Mouse (Mus musculus) forebrain, embryonic 14.5 days (tissue): ENCODE measurements around the gene Tbc1d22a. TPM values are rescaled to one million over a fixed set of nuclear protein-coding genes. Genes with fewer than 3 reads are reported as not detected.

Source experiments
- ATAC-seq: fragments of 200-750 bp; cut with Nextera tagmentation; 2 replicates; pipeline ENCODE4 v1.8.0; 2017; ENCODE audit warnings: mild to moderate bottlenecking, moderate library complexity
- DNase-seq: peaks from one replicate; pipeline ENCODE4 v3.0.0-alpha.2; 2015; ENCODE audit warnings: low spot score
- H3K27ac ChIP-seq: fragments of 300-500 bp; sonication (generic); 2 replicates; pipeline ENCODE4 v1.5.1; 2014; ENCODE audit warnings: low read depth, mild to moderate bottlenecking, control low read depth, low read length, moderate library complexity
- H3K27me3 ChIP-seq: fragments of 300-500 bp; sonication (generic); replicated peaks from 2 replicates; pipeline ENCODE4 v1.6.1; 2014; ENCODE audit warnings: low read length, control low read depth, mixed read lengths; ENCODE audit not compliant: control insufficient read depth, insufficient read depth
- H3K36me3 ChIP-seq: fragments of 300-500 bp; sonication (generic); 2 replicates; pipeline ENCODE4 v1.6.1; 2014; ENCODE audit warnings: low read length, control low read depth; ENCODE audit not compliant: control insufficient read depth, insufficient read depth
- H3K4me1 ChIP-seq: fragments of 300-500 bp; sonication (generic); 2 replicates; pipeline ENCODE4 v1.6.1; 2014; ENCODE audit warnings: antibody characterized with exemption, low read length, control low read depth; ENCODE audit not compliant: control insufficient read depth, insufficient read depth
- H3K4me2 ChIP-seq: fragments of 300-500 bp; sonication (generic); 2 replicates; pipeline ENCODE4 v1.6.1; 2014; ENCODE audit warnings: mild to moderate bottlenecking, control low read depth, low read length
- H3K4me3 ChIP-seq: fragments of 300-500 bp; sonication (generic); 2 replicates; pipeline ENCODE4 v1.5.1; 2014; ENCODE audit warnings: low read depth, low read length, control low read depth
- H3K9ac ChIP-seq: fragments of 300-500 bp; sonication (generic); 2 replicates; pipeline ENCODE4 v1.6.1; 2014; ENCODE audit warnings: mild to moderate bottlenecking, low read length, control low read depth, moderate library complexity
- H3K9me3 ChIP-seq: fragments of 300-500 bp; sonication (generic); replicated peaks from 2 replicates; pipeline ENCODE4 v1.6.1; 2016; ENCODE audit warnings: low read length, control low read depth, mixed read lengths; ENCODE audit not compliant: control insufficient read depth
- WGBS: fragments of 180-500 bp; shearing (Covaris S2); extraction: QIAGEN DNeasy Blood & Tissue Kit; methylation state at CpG from one replicate; pipeline ENCODE4 v1.1.7; 2014; 5-methylcytosine and 5-hydroxymethylcytosine counted together
- polyA plus RNA-seq: library from polyadenylated mRNA; unstranded; fragments of >200 nt; fragmentation: Nextera tagmentation; extraction: Ambion mirVana; gene quantifications from 2 replicates; pipeline ENCODE4 v1.2.1, GENCODE M21; 2014

Gene Tbc1d22a
- polyA plus RNA-seq, 1 experiment from 2014 or later: 8.0 TPM

GRCm38 (mm10) chr15:86429766-86430335 lies 215.6 kb downstream of the Tbc1d22a start:
- peaks cover 13% of the 10 kb centered on the region for H3K4me1 ChIP-seq
- H3K27me3 ChIP-seq: no peaks in the 10 kb centered on the region
- no peak overlapping the region for H3K4me3 ChIP-seq
- 59% methylated on average over 8 of the region's 8 CpGs for WGBS
- ATAC-seq (no peak), DNase-seq (no peak)
- no peak overlapping the region for H3K4me2 ChIP-seq
- no peak overlapping the region for H3K27ac ChIP-seq
- H3K36me3 ChIP-seq: no peaks in the 10 kb centered on the region
- no peaks in the 10 kb centered on the region for H3K9me3 ChIP-seq
- no peak overlapping the region for H3K9ac ChIP-seq

GRCm38 (mm10) chr15:86431539-86432080 lies 217.4 kb downstream of the Tbc1d22a start:
- no peak for ATAC-seq
- no peaks in the 10 kb centered on the region for H3K27me3 ChIP-seq
- DNase-seq: no peak
- H3K4me1 ChIP-seq: peaks cover 13% of the 10 kb centered on the region
- H3K4me2 ChIP-seq: no peak overlapping the region
- no peak overlapping the region for H3K9ac ChIP-seq
- H3K4me3 ChIP-seq: no peak overlapping the region
- H3K9me3 ChIP-seq: no peaks in the 10 kb centered on the region
- 53% methylated on average over 11 of the region's 11 CpGs for WGBS
- no peak overlapping the region for H3K27ac ChIP-seq
- no peaks in the 10 kb centered on the region for H3K36me3 ChIP-seq

- Histone ChIP-seq H3K4me1 (peaks cover 13% of the 10 kb centered on the region), H3K27me3 (no peaks in the 10 kb centered on the region), H3K4me3 (no peak overlapping the region), H3K36me3 (no peaks in the 10 kb centered on the region), H3K9ac (no peak overlapping the region), H3K9me3 (no peaks in the 10 kb centered on the region), H3K27ac (no peak overlapping the region), H3K4me2 (no peak overlapping the region)
- DNase-seq (no peak), ATAC-seq (no peak)
These were observed 218.5 kb downstream of the Tbc1d22a start for GRCm38 (mm10) chr15:86432791-86433190.

GRCm38 (mm10) chr15:86433378-86433777 lies 219.1 kb downstream of the Tbc1d22a start:
- no peak for DNase-seq
- no peak for ATAC-seq

GRCm38 (mm10) chr15:86434241-86434640 lies 220.0 kb downstream of the Tbc1d22a start:
- H3K4me3 ChIP-seq: no peak overlapping the region
- no peak overlapping the region for H3K27ac ChIP-seq
- no peaks in the 10 kb centered on the region for H3K36me3 ChIP-seq
- peaks cover 5% of the 10 kb centered on the region; the same call in 1 of the 2 replicates for H3K4me1 ChIP-seq
- no peak for DNase-seq
- no peaks in the 10 kb centered on the region for H3K9me3 ChIP-seq
- WGBS: 92% methylated on average over 3 of the region's 3 CpGs
- H3K27me3 ChIP-seq: no peaks in the 10 kb centered on the region
- no peak overlapping the region for H3K4me2 ChIP-seq
- ATAC-seq: no peak
- no peak overlapping the region for H3K9ac ChIP-seq

More at GRCm38 (mm10) chr15:86433378-86433777, 219.1 kb downstream of the Tbc1d22a start:
- peaks cover 10% of the 10 kb centered on the region for H3K4me1 ChIP-seq
- no peak overlapping the region for H3K27ac ChIP-seq
- H3K9ac ChIP-seq: no peak overlapping the region
- H3K27me3 ChIP-seq: no peaks in the 10 kb centered on the region
- H3K36me3 ChIP-seq: no peaks in the 10 kb centered on the region
- WGBS: 76% methylated on average over 8 of the region's 8 CpGs
- no peaks in the 10 kb centered on the region for H3K9me3 ChIP-seq
- no peak overlapping the region for H3K4me2 ChIP-seq
- H3K4me3 ChIP-seq: no peak overlapping the region

- DNase-seq (no peak), ATAC-seq (no peak)
- no peak overlapping the region for H3K4me3 ChIP-seq
- no peaks in the 10 kb centered on the region for H3K9me3 ChIP-seq
- H3K4me1 ChIP-seq: peaks cover 5% of the 10 kb centered on the region; the same call in 1 of the 2 replicates
- 98% methylated on average over 2 of the region's 2 CpGs for WGBS
- no peak overlapping the region for H3K9ac ChIP-seq
- no peak overlapping the region for H3K4me2 ChIP-seq
- H3K27ac ChIP-seq: no peak overlapping the region
- H3K36me3 ChIP-seq: no peaks in the 10 kb centered on the region
- H3K27me3 ChIP-seq: no peaks in the 10 kb centered on the region
These were observed 223.1 kb downstream of the Tbc1d22a start for GRCm38 (mm10) chr15:86437346-86437745.

- no peak overlapping the region for H3K27ac ChIP-seq
- H3K36me3 ChIP-seq: no peaks in the 10 kb centered on the region
- no peaks in the 10 kb centered on the region for H3K27me3 ChIP-seq
- no peak for DNase-seq
- no peaks in the 10 kb centered on the region for H3K9me3 ChIP-seq
- no peak for ATAC-seq
- no peak overlapping the region for H3K9ac ChIP-seq
- WGBS: 94% methylated on average over 15 of the region's 15 CpGs
- no peak overlapping the region for H3K4me3 ChIP-seq
- no peaks in the 10 kb centered on the region for H3K4me1 ChIP-seq
- H3K4me2 ChIP-seq: no peak overlapping the region
These were observed 224.9 kb downstream of the Tbc1d22a start for GRCm38 (mm10) chr15:86439015-86439796.

- WGBS: 88% methylated on average over 2 of the region's 2 CpGs
- H3K4me3 ChIP-seq: no peak overlapping the region
These were observed 230.0 kb downstream of the Tbc1d22a start for GRCm38 (mm10) chr15:86444271-86444670.

GRCm38 (mm10) chr15:86446064-86446463 lies 231.8 kb downstream of the Tbc1d22a start:
- DNase-seq (no peak), ATAC-seq (no peak)
- H3K4me1 ChIP-seq: no peaks in the 10 kb centered on the region
- no peak overlapping the region for H3K4me2 ChIP-seq
- H3K36me3 ChIP-seq: no peaks in the 10 kb centered on the region
- no peaks in the 10 kb centered on the region for H3K9me3 ChIP-seq
- no peaks in the 10 kb centered on the region for H3K27me3 ChIP-seq
- H3K9ac ChIP-seq: no peak overlapping the region
- no peak overlapping the region for H3K27ac ChIP-seq
- H3K4me3 ChIP-seq: no peak overlapping the region

More at GRCm38 (mm10) chr15:86444271-86444670, 230.0 kb downstream of the Tbc1d22a start:
- Histone ChIP-seq H3K4me2 (no peak overlapping the region), H3K36me3 (no peaks in the 10 kb centered on the region), H3K9me3 (no peaks in the 10 kb centered on the region), H3K9ac (no peak overlapping the region), H3K27ac (no peak overlapping the region), H3K4me1 (no peaks in the 10 kb centered on the region), H3K27me3 (no peaks in the 10 kb centered on the region)
- DNase-seq (no peak), ATAC-seq (no peak)
